Mouse (Mus musculus): ENCODE measurements around the gene AC153137.1. TPM values are rescaled to one million over a fixed set of nuclear protein-coding genes. Genes with fewer than 3 reads are reported as not detected.

Gene AC153137.1
- polyA plus RNA-seq, 1 experiment from 2014 or later, result not detected

DNA sequence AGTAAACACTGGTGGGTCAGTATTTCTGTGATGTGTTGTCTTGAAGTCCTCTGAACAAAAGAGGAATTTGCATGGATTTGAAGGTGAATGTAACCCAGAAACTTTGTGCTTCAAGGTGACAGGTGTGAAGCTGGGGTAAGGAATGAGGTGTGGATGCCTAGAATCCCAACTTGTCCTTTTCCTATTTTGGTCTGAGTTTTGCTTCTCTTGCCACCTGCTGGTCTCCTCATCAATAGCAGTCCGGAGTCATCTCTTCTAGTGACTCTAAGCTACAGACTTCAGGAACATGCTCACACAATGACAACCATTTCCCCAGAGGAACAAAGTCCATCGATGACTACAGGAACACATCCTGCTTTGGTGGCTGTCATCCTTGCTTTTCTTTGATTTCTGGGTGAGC lies 46.9 kb downstream of the AC153137.1 start:
- no peak overlapping the region for H3K9ac ChIP-seq (ENCODE audit: low read length)
- H3K9me3 ChIP-seq (ENCODE audit: control insufficient read depth, low read length), result no peaks in the 10 kb centered on the region
- no peak for DNase-seq (ENCODE audit: low spot score)
- H3K4me2 ChIP-seq (ENCODE audit: low read depth, low read length, severe bottlenecking), result no peak overlapping the region
- ATAC-seq (replicated peaks; ENCODE audit: low FRiP score), result no peak
- H3K4me3 ChIP-seq (ENCODE audit: low read depth, low read length), result no peak overlapping the region
- H3K27me3 ChIP-seq (ENCODE audit: control insufficient read depth, insufficient read depth, low read length), result no peaks in the 10 kb centered on the region
- no peak overlapping the region for H3K27ac ChIP-seq (ENCODE audit: low read depth, low read length)
- H3K36me3 ChIP-seq (ENCODE audit: control insufficient read depth, insufficient read depth, low read length), result no peaks in the 10 kb centered on the region
- H3K4me1 ChIP-seq (replicated peaks; ENCODE audit: control insufficient read depth, insufficient read depth, low read length), result no peaks in the 10 kb centered on the region
- WGBS, result 70% methylated on average over 2 of the region's 2 CpGs

GRCm38 (mm10) chr1:30930194-30930593 lies 47.6 kb downstream of the AC153137.1 start:
- DNase-seq (ENCODE audit: low spot score), result no peak
- Histone ChIP-seq H3K36me3 (ENCODE audit: control insufficient read depth, insufficient read depth, low read length) (no peaks in the 10 kb centered on the region), H3K9me3 (ENCODE audit: control insufficient read depth, low read length) (no peaks in the 10 kb centered on the region), H3K27me3 (ENCODE audit: control insufficient read depth, insufficient read depth, low read length) (no peaks in the 10 kb centered on the region), H3K27ac (ENCODE audit: low read depth, low read length) (no peak overlapping the region), H3K4me2 (ENCODE audit: low read depth, low read length, severe bottlenecking) (no peak overlapping the region), H3K4me3 (ENCODE audit: low read depth, low read length) (no peak overlapping the region), H3K9ac (ENCODE audit: low read length) (no peak overlapping the region), H3K4me1 (replicated peaks; ENCODE audit: control insufficient read depth, insufficient read depth, low read length) (no peaks in the 10 kb centered on the region)
- 83% methylated on average over 2 of the region's 2 CpGs for WGBS
- no peak for ATAC-seq (replicated peaks; ENCODE audit: low FRiP score)

Other genes starting within 250 kb of the AC153137.1 start
- 39.7 and 46.3 TPM in 2 replicates for gene Phf3, start 104.0 kb downstream of the AC153137.1 start, polyA plus RNA-seq (2014; fragmentation: Nextera tagmentation; extraction: Ambion mirVana)
- not detected in 2 replicates for gene Lgsn, start 198.4 kb upstream of the AC153137.1 start, polyA plus RNA-seq (2014; fragmentation: Nextera tagmentation; extraction: Ambion mirVana)
- not detected in 2 replicates for gene 4931428L18Rik, start 244.7 kb upstream of the AC153137.1 start, polyA plus RNA-seq (2014; fragmentation: Nextera tagmentation; extraction: Ambion mirVana)
- not detected in 2 replicates for gene Pih1d3, start 244.9 kb upstream of the AC153137.1 start, polyA plus RNA-seq (2014; fragmentation: Nextera tagmentation; extraction: Ambion mirVana)